Mouse (Mus musculus) left cerebral cortex, postnatal 10 days (tissue): Measurements from ENCODE around the gene 1700001C19Rik. TPM values are rescaled to one million over a fixed set of nuclear protein-coding genes. Genes with fewer than 3 reads are reported as not detected.

ENCODE experiments used
- DNase-seq, 2 experiments: peaks; one replicate each; pipeline ENCODE4 v3.0.0; 2021 to 2022; ENCODE audit warnings: low spot score in 2 of 2, mixed read lengths in 1 of 2; ENCODE audit errors: extremely low spot score in 1 of 2
- intact Hi-C: fragments of 180-260 bp; cut with DNase I; formaldehyde crosslinking; loops from one replicate; pipeline ENCODE4 v1.15.1; 2025
- total RNA-seq, 2 experiments: library from RNA; stranded (reverse); gene quantifications; 2 replicates each; pipeline ENCODE4 v1.2.3; 2021

Gene 1700001C19Rik
- total RNA-seq, 2 experiments from 2014 or later, result not detected

DNA sequence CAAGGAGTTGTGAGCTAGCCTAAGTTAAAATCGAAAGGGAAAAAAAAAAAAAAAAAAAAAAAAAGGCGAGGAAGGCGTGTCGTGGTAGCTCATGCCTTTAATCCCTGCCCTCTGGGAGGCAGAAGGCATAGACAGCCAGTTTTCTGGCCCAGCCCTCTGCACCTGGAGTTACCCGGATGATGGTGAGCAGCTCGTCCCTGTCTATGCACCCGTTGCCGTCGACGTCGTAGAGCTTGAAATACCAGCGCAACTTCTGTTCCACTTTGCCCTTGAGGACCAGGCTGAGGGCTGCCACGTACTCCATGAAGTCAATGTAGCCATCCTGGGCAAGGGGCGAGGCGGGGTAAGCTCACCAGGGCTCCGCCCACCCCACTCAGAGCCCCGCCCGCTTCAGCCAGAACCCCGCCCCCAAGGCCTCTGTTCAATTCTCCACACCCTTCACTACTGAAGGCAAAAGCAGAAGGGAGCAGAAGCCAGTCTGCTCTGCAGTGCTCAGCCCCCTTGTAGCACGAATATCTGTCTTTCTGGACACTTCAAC lies 41.7 kb downstream of the 1700001C19Rik start:
- DNase-seq, result peak in 1 of 2 experiments; percentile 52
- intact Hi-C loops, result no loop called here

DNA sequence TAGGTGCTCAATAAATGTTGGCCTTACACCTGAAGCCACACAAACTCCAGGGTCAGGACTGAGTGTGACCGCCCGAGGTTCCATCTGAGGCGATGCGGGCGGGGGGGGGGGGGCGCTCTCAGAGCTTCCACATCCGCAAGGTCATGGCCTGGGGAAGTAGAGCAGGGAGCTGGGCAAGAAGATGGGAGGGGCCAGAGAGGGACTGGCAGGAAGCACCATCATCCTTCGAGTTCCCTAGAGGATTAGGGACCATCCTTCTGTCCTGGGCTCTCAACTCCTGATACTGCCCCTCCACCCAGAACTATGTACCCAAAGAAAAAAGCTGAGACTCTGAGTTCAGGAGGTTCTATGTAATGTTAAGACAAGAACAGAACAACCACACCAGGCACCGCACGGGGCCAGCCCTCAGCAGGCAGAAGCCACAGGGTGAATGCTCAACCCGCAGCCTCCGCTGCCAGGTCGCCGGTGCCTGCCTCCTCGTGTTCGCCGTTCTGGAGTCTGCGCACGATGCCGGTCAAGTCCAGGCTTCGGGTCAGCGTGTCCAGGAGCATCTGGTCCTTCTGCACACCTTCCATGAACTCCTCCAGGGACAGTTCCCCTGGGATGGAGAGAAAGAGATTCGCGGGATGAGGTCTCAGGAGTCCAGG lies 42.8 kb downstream of the 1700001C19Rik start:
- intact Hi-C loops, result no loop called here

DNA sequence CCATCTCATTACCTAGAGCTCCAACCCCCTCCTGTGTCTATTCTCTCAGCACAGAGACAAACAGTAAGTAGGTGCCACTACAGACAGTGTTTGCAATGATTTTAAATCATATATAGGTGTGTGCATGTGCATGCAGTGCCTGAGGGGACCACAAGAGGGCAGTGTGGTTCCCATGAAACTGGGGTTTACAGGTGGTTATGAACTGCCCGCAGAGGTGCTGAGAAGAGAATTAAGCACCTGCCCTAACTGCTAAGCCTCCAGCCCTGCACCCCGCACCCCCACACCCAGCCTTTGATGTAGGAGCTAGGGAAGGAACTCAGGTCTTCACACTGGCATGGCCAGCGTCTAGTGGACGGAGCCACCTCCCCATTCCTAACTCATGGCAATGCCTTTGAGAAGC lies 50.5 kb downstream of the 1700001C19Rik start:
- DNase-seq, result no peak
- intact Hi-C loops, result no loop called here

More for the DNA sequence above, 42.8 kb downstream of the 1700001C19Rik start:
- DNase-seq, result no peak

DNA sequence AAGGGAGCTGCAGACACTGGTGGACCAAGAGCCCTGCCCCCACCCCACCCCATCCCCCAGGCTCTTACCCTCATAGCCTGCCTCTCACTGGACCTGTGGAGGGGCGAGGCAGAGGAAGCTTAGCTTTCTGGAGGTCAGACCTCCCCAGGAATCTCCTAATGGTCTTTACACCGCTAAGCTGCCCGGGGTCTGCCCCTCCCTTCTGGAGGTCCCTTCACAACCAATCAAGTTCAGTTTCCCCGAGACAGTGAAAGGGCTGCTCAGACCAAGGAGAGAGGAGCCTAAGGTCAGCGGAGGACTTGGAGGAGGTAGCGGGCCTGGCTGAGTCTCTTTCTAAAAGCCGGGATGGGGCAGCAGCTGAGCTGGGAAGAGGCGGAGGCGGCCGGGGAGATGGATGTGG lies 52.0 kb downstream of the 1700001C19Rik start, which contains the start of gene Guca1b:
TSS of gene Guca1b (plus strand) at position 249 of the 400 bp plus-strand sequence.
- intact Hi-C loops, result no loop called here
- no peak for DNase-seq

DNA sequence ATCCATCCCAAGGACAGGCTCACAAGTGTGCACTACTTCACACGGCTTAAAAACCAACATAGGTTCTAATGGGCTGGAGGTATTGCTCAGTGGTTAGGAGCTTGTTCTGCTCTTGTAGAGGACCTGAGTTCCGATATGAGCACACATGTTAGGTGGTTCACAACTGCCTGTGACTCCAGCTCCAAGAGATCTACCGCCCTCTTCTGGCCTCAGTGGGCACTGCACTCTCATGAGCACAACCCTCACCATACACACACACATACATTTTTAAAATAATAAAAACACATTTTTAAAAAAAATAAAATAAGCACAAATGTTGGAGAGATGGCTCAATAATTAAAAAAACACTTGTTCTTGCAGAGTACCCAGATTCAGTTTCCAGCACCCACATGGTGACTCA lies 53.1 kb downstream of the 1700001C19Rik start:
- intact Hi-C loops, result no loop called here

DNA sequence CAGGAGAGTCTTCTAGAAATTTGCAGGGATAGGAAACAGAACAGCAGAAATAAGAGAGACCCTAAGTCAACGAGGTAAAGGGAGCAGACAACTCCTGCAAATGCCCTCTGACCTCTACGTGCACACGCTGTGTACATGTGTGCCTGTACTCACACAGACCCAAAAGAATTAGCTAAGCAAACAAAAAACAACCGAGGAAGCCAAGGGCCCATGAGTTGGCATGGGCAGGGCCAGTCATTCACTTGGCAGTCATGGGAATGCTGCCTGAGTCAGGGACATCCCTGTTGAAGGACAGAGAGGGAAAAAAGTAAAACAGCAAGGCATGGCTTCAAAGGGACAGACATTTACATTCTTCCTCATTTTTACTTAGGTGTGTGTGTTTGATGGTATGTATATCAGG lies 53.9 kb downstream of the 1700001C19Rik start:
- no peak for DNase-seq
- intact Hi-C loops, result no loop called here

More for the DNA sequence above, 53.1 kb downstream of the 1700001C19Rik start:
- DNase-seq, result no peak

DNA sequence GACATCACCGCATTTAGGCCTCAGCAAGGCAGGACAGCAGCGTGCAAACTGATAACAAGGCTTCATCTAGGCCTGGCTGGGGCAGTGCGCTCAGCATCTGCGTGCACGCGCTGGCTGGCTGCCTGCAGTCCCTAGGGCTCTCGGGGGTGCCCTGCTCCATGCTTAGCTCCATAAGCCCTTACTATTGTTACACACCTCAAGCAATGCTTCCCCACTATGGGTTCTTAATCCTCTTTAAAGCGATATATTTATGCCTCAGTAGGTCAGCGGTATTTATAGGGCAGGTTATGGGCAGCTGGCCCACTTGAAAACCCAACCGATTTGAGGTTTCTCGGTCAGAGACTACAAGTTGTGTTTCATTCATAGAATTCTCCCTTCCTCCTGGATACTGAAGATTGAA lies 55.3 kb downstream of the 1700001C19Rik start:
- DNase-seq, result no peak
- intact Hi-C loops, result no loop called here

DNA sequence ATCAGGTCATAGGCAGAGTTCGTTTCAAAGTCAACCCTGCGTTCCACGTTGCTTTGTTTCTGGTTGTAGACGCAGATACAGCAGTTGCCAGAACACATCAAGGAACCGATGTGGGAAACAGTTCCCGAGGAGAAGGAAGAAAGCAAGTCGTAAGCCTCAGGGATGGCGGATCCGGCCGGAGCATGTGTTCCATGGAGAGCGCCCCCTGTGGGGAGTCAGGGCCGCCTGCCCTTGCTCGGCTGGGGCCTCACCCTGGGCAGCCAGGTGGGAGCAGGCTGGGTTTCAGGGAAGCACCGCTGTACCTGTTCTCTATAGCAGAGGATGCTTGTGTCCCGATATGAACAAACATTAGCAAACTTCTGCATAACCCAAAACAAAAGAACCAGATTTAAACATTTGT lies 59.0 kb downstream of the 1700001C19Rik start:
- intact Hi-C loops, result loop anchor here (10.0 kb wide), 1 partner anchor 107 kb away; no protein-coding TSS in a partner anchor

DNA sequence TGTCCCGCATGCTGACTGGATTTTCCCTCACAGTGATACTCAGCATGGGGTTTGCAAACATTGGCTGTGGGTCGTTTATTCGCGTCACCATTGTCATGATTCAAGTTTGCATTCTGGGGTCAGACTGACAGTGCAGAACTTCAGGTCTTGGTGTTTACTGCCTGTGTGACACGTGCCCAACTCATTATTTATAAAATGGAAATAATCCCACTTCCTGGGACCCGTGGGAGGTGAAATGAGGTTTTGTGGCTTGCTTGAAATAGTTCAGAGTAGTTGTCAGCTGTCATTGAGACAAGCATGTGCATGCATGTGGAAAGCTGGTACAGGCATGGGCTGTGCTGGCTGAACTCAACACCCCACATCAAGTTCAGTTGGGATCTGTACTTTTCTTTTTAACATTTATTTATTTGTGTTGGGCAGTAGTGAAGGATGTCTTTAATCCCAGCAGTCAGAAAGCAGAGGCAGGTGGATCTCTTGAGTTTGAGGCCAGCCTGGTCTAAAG lies 60.3 kb downstream of the 1700001C19Rik start:
- no peak for DNase-seq
- intact Hi-C loops, result loop anchor here (10.0 kb wide), 1 partner anchor 108 kb away; no protein-coding TSS in a partner anchor

More for the DNA sequence above, 59.0 kb downstream of the 1700001C19Rik start:
- DNase-seq, result no peak

DNA sequence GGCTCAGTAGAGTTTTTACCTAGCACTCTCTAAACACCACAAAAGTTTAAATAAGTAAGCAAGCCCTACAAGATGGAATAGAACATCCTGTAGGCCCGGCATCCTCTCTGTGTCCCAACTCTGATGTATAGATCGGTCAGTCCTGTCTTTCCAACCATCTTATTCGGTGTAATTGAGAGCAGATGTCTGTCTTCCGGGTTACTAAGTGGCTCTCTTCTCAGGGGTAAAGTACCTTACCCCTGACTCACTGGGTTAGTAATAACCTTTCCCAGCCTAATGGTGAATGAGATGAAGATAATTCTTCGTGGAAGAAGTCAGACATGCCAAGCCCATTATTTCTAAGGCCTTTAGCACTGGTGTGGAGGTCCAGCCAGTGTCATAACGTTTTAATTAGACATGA lies 63.2 kb downstream of the 1700001C19Rik start:
- no peak for DNase-seq
- intact Hi-C loops, result loop anchor here (10.0 kb wide), 1 partner anchor 111 kb away; no protein-coding TSS in a partner anchor

DNA sequence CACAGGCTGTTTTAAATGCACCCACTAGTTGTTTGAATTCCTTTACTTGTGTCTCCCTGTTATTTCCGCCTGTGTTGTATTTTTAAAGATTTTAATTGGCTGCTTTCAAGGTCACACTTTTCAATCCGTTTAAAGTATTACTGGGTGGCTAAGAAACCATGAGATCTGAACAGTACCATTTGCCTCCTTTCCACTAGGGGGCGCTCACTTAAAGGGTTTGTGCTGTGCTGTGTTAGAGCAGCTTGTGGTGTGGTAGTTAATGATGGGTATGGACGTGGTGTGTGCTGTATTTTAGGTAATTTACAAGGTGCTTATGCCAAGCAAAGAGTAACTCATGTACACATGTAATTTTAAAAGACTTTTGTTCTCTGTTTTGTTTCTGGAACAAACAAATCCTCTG lies 65.7 kb downstream of the 1700001C19Rik start:
- DNase-seq, result peak; percentile 51 to 57
- intact Hi-C loops, result loop anchor here (10.0 kb wide), 1 partner anchor 113 kb away; no protein-coding TSS in a partner anchor

DNA sequence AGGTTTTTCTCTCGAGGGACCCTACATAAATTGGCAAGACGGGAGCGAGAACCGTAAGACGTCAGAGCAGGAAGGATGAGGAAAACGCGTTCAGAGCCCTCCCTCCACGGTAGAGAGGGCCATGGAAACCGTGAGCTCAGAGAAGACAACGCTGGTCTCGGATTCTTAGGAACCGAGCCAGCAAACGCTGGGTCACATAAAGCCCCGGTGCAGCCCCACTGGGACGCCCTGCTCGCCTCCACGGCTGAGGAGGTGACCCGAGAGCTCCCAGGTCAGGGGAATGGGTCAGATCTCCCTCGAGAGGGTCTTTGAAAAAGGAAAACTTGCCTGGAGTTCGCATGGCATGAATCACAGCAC lies 68.1 kb downstream of the 1700001C19Rik start:
- DNase-seq, result peak in 1 of 2 experiments; percentile 40
- intact Hi-C loops, result no loop called here

DNA sequence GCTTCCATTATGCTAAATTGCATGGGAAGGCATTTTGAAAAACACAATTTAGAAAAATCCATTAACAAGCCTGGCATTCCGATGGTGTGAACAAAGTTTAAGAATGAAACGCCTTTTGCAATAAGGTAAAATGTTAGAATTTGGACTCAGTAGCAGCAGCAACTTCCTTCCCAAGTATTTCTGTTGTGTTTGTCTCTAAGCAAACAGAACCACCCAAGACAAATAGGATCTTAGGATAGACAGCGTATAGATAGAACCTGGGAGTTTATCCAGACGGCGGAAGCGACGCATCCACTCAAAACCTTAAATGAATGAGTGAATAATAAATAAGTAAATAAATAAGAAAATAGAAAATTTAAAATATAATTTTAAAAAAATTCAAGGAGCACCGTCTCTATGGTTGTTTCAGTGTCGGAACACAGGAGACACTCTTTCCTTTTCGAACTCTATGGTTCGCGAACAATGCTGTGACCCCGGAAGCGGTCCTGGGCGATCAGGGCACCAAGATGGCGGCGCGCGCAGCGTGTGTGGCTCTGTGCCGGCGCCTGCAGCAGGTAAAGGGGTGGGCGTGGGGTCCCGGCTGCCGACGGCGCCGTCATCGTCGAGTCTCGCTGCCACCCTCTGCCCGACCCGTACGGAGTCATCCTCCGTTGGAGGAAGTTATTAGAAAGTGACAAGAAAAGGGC lies 68.6 kb downstream of the 1700001C19Rik start, which contains the start of gene Mrps10:
TSS of gene Mrps10 (plus strand) at position 487 of the 686 bp plus-strand sequence.
- DNase-seq, result peak; percentile 91 to 92
- intact Hi-C loops, result no loop called here

Other genes with a start within 250 kb of the 1700001C19Rik start
- gene Mrps10, start 68.5 kb downstream of the 1700001C19Rik start, total RNA-seq, result 10 to 100 TPM; 28.8 to 29.6 TPM
- under 1 TPM; 0.69 to 0.81 TPM for gene Guca1b, start 52.0 kb downstream of the 1700001C19Rik start, total RNA-seq
- not detected for gene Guca1a, start 36.8 kb downstream of the 1700001C19Rik start, total RNA-seq
- under 1 TPM; 0.30 to 0.61 TPM for gene AI661453, start 761 bp downstream of the 1700001C19Rik start, total RNA-seq
- 10 to 100 TPM; 13.8 to 14.3 TPM for gene Taf8, start 64.9 kb upstream of the 1700001C19Rik start, total RNA-seq
- 10 to 100 TPM; 24.5 to 26.7 TPM for gene Ccnd3, start 67.7 kb upstream of the 1700001C19Rik start, total RNA-seq
- 10 to 100 TPM; 25.2 to 25.3 TPM for gene Bysl, start 174.1 kb upstream of the 1700001C19Rik start, total RNA-seq
- 10 to 100 TPM; 21.4 to 23.5 TPM for gene Med20, start 174.2 kb upstream of the 1700001C19Rik start, total RNA-seq
- gene Gm20517, start 174.2 kb upstream of the 1700001C19Rik start, total RNA-seq, result 1 to 10 TPM; 6.2 to 6.4 TPM
- gene Usp49, start 193.3 kb upstream of the 1700001C19Rik start, total RNA-seq, result 10 to 100 TPM; 14.8 to 15.1 TPM